Mouse (Mus musculus): ENCODE data around the gene Jsrp1. TPM values are rescaled to one million over a fixed set of nuclear protein-coding genes. Genes with fewer than 3 reads are reported as not detected.

The Jsrp1 gene
- polyA plus RNA-seq, 1 experiment: 343 TPM

GRCm38 (mm10) chr10:80785963-80786362 is 27.3 kb downstream of the Jsrp1 start:
- TF ChIP-seq REST (IDR thresholded peaks at IDR 0.05; ENCODE audit: insufficient read depth, insufficient read length) (no peak), TCF12 (IDR thresholded peaks at IDR 0.05; ENCODE audit: insufficient read depth, poor library complexity, severe bottlenecking) (no peak), POLR2A (IDR thresholded peaks at IDR 0.05; ENCODE audit: insufficient read length, low read depth) (no peak), MAX (IDR thresholded peaks at IDR 0.05; ENCODE audit: low read depth) (no peak), CEBPB (IDR thresholded peaks at IDR 0.05; ENCODE audit: insufficient read depth, poor library complexity, severe bottlenecking) (no peak), E2F4 (IDR thresholded peaks at IDR 0.05; ENCODE audit: insufficient read depth) (no peak), USF1 (IDR thresholded peaks at IDR 0.05; ENCODE audit: low read depth) (no peak)
- no peak overlapping the region for H3K4me3 ChIP-seq
- H3K79me2 ChIP-seq (ENCODE audit: control insufficient read depth, insufficient read depth): no peaks in the 10 kb centered on the region
- H3K27me3 ChIP-seq (ENCODE audit: control insufficient read depth, insufficient read depth, insufficient read length): no peaks in the 10 kb centered on the region
- peaks cover 29% of the 10 kb centered on the region for H3K36me3 ChIP-seq (ENCODE audit: control insufficient read depth, insufficient read depth)
- H3ac ChIP-seq (ENCODE audit: control insufficient read depth, insufficient read length): no peak overlapping the region
- H3K4me2 ChIP-seq (ENCODE audit: low read depth): no peak overlapping the region

DNA sequence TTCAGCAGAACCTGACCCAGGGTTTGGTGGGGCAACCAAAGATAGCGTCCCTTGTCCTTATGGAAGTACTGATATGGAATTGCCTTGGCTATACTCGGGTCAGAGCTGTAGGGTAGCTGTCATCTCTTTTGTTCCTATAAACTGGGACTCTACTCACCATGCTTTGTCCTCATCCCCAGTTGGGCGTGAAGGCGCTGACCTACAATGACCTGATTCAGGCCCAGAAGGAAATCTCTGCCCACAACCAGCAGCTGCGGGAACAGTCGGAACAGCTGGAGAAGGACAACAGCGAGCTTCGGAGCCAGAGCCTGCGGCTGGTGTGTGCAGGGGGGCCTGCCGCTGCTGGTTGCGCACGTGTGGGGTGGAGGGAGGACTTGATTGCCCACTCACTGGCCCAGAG is 28.4 kb downstream of the Jsrp1 start:
- no peak overlapping the region for H3K4me3 ChIP-seq
- H3K36me3 ChIP-seq (ENCODE audit: control insufficient read depth, insufficient read depth): peaks cover 40% of the 10 kb centered on the region
- TF ChIP-seq MYOG (IDR thresholded peaks at IDR 0.05; ENCODE audit: control insufficient read depth in 1 of 3, insufficient read depth in 1 of 3, insufficient read length in 2 of 3, low read depth in 2 of 3): peak in 2 of 3 experiments; percentile 35 to 54
- TF ChIP-seq MYOD1 (IDR thresholded peaks at IDR 0.05; ENCODE audit: control insufficient read depth in 1 of 3, insufficient read length in 2 of 3, low read depth in 2 of 3): no peak

GRCm38 (mm10) chr10:80784302-80784701 is 29.0 kb downstream of the Jsrp1 start:
- Histone ChIP-seq H3K4me2 (ENCODE audit: low read depth) (no peak overlapping the region), H3K79me2 (ENCODE audit: control insufficient read depth, insufficient read depth) (no peaks in the 10 kb centered on the region), H3ac (ENCODE audit: control insufficient read depth, insufficient read length) (no peak overlapping the region), H3K27me3 (ENCODE audit: control insufficient read depth, insufficient read depth, insufficient read length) (no peaks in the 10 kb centered on the region), H3K36me3 (ENCODE audit: control insufficient read depth, insufficient read depth) (peaks cover 42% of the 10 kb centered on the region), H3K4me3 (no peak overlapping the region)
- TF ChIP-seq MYOD1 (IDR thresholded peaks at IDR 0.05; ENCODE audit: control insufficient read depth in 1 of 3, insufficient read length in 2 of 3, low read depth in 2 of 3) (no peak), POLR2A (IDR thresholded peaks at IDR 0.05; ENCODE audit: insufficient read length, low read depth) (no peak), MYOG (IDR thresholded peaks at IDR 0.05; ENCODE audit: control insufficient read depth in 1 of 3, insufficient read depth in 1 of 3, insufficient read length in 2 of 3, low read depth in 2 of 3) (no peak), E2F4 (IDR thresholded peaks at IDR 0.05; ENCODE audit: insufficient read depth) (no peak), TCF12 (IDR thresholded peaks at IDR 0.05; ENCODE audit: insufficient read depth, poor library complexity, severe bottlenecking) (no peak), MAX (IDR thresholded peaks at IDR 0.05; ENCODE audit: low read depth) (no peak)

More for the DNA sequence above, 28.4 kb downstream of the Jsrp1 start:
- no peaks in the 10 kb centered on the region for H3K27me3 ChIP-seq (ENCODE audit: control insufficient read depth, insufficient read depth, insufficient read length)
- H3K79me2 ChIP-seq (ENCODE audit: control insufficient read depth, insufficient read depth): no peaks in the 10 kb centered on the region
- no peak overlapping the region for H3ac ChIP-seq (ENCODE audit: control insufficient read depth, insufficient read length)
- no peak overlapping the region for H3K4me2 ChIP-seq (ENCODE audit: low read depth)

DNA sequence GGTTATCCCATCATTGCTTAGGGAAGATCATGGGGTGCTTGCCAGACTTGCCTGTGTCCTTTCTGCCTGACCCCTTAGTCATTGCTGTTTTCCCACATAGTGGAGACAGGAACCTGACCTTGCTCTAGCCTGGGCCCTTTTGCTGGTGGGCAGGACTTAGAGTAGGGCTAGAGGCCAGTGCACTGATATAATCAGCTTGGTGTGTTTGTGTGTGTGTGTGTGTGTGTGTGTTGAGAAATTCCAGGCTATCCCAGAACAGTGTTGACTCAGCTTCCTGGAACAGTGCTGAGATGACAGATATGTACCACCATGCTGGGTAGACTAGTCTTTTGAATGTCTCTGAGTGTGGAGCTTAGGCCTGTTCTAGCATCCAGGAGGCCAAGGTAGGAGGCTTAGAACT is 33.7 kb downstream of the Jsrp1 start:
- H3ac ChIP-seq (ENCODE audit: control insufficient read depth, insufficient read length): no peak overlapping the region
- peaks cover 49% of the 10 kb centered on the region for H3K36me3 ChIP-seq (ENCODE audit: control insufficient read depth, insufficient read depth)
- no peak overlapping the region for H3K4me3 ChIP-seq
- no peak overlapping the region for H3K4me2 ChIP-seq (ENCODE audit: low read depth)
- no peaks in the 10 kb centered on the region for H3K27me3 ChIP-seq (ENCODE audit: control insufficient read depth, insufficient read depth, insufficient read length)
- no peaks in the 10 kb centered on the region for H3K79me2 ChIP-seq (ENCODE audit: control insufficient read depth, insufficient read depth)
- no peak for TF ChIP-seq USF1 (IDR thresholded peaks at IDR 0.05; ENCODE audit: low read depth)
- TF ChIP-seq POLR2A (IDR thresholded peaks at IDR 0.05; ENCODE audit: insufficient read length, low read depth): no peak
- no peak for TF ChIP-seq E2F4 (IDR thresholded peaks at IDR 0.05; ENCODE audit: insufficient read depth)
- TF ChIP-seq MYOD1 (IDR thresholded peaks at IDR 0.05; ENCODE audit: control insufficient read depth in 1 of 3, insufficient read length in 2 of 3, low read depth in 2 of 3): no peak
- no peak for TF ChIP-seq REST (IDR thresholded peaks at IDR 0.05; ENCODE audit: insufficient read depth, insufficient read length)
- TF ChIP-seq SRF (IDR thresholded peaks at IDR 0.05; ENCODE audit: control insufficient read depth, insufficient read length, low read depth): no peak
- TF ChIP-seq MAX (IDR thresholded peaks at IDR 0.05; ENCODE audit: low read depth): no peak
- TF ChIP-seq TCF12 (IDR thresholded peaks at IDR 0.05; ENCODE audit: insufficient read depth, poor library complexity, severe bottlenecking): no peak
- TF ChIP-seq MYOG (IDR thresholded peaks at IDR 0.05; ENCODE audit: control insufficient read depth in 1 of 3, insufficient read depth in 1 of 3, insufficient read length in 2 of 3, low read depth in 2 of 3): no peak
- TF ChIP-seq CEBPB (IDR thresholded peaks at IDR 0.05; ENCODE audit: insufficient read depth, poor library complexity, severe bottlenecking): no peak
- TF ChIP-seq TCF3 (IDR thresholded peaks at IDR 0.05; ENCODE audit: insufficient read length, low read depth): no peak
- no peak for TF ChIP-seq POLR2AphosphoS2 (IDR thresholded peaks at IDR 0.05; ENCODE audit: insufficient read length, low read depth)

- no peaks in the 10 kb centered on the region for H3K27me3 ChIP-seq (ENCODE audit: control insufficient read depth, insufficient read depth, insufficient read length)
- TF ChIP-seq POLR2A (IDR thresholded peaks at IDR 0.05; ENCODE audit: insufficient read length, low read depth) (no peak), SRF (IDR thresholded peaks at IDR 0.05; ENCODE audit: control insufficient read depth, insufficient read length, low read depth) (no peak), TCF12 (IDR thresholded peaks at IDR 0.05; ENCODE audit: insufficient read depth, poor library complexity, severe bottlenecking) (no peak), POLR2AphosphoS2 (IDR thresholded peaks at IDR 0.05; ENCODE audit: insufficient read length, low read depth) (no peak), E2F4 (IDR thresholded peaks at IDR 0.05; ENCODE audit: insufficient read depth) (no peak), CEBPB (IDR thresholded peaks at IDR 0.05; ENCODE audit: insufficient read depth, poor library complexity, severe bottlenecking) (no peak), MYOD1 (IDR thresholded peaks at IDR 0.05; ENCODE audit: control insufficient read depth in 1 of 3, insufficient read length in 2 of 3, low read depth in 2 of 3) (no peak), TCF3 (IDR thresholded peaks at IDR 0.05; ENCODE audit: insufficient read length, low read depth) (no peak), USF1 (IDR thresholded peaks at IDR 0.05; ENCODE audit: low read depth) (no peak), REST (IDR thresholded peaks at IDR 0.05; ENCODE audit: insufficient read depth, insufficient read length) (no peak), MYOG (IDR thresholded peaks at IDR 0.05; ENCODE audit: control insufficient read depth in 1 of 3, insufficient read depth in 1 of 3, insufficient read length in 2 of 3, low read depth in 2 of 3) (no peak), MAX (IDR thresholded peaks at IDR 0.05; ENCODE audit: low read depth) (no peak)
- H3K36me3 ChIP-seq (ENCODE audit: control insufficient read depth, insufficient read depth): peaks cover 48% of the 10 kb centered on the region
- H3K79me2 ChIP-seq (ENCODE audit: control insufficient read depth, insufficient read depth): no peaks in the 10 kb centered on the region
- no peak overlapping the region for H3ac ChIP-seq (ENCODE audit: control insufficient read depth, insufficient read length)
- H3K4me2 ChIP-seq (ENCODE audit: low read depth): no peak overlapping the region
- H3K4me3 ChIP-seq: no peak overlapping the region
Observed at GRCm38 (mm10) chr10:80777123-80777522, 36.2 kb downstream of the Jsrp1 start.

Data from myocyte (in vitro differentiated cells).